Mouse (Mus musculus): ENCODE results near the gene Art3. TPM values are rescaled to one million over a fixed set of nuclear protein-coding genes. Genes with fewer than 3 reads are reported as not detected.
A peak's percentile ranks its signal among the peaks of the same experiment; 100 is the strongest.

Gene Art3
- polyA plus RNA-seq (2015; fragmentation: Nextera tagmentation; extraction: Ambion mirVana) = 2.3 and 4.1 TPM in 2 replicates

DNA sequence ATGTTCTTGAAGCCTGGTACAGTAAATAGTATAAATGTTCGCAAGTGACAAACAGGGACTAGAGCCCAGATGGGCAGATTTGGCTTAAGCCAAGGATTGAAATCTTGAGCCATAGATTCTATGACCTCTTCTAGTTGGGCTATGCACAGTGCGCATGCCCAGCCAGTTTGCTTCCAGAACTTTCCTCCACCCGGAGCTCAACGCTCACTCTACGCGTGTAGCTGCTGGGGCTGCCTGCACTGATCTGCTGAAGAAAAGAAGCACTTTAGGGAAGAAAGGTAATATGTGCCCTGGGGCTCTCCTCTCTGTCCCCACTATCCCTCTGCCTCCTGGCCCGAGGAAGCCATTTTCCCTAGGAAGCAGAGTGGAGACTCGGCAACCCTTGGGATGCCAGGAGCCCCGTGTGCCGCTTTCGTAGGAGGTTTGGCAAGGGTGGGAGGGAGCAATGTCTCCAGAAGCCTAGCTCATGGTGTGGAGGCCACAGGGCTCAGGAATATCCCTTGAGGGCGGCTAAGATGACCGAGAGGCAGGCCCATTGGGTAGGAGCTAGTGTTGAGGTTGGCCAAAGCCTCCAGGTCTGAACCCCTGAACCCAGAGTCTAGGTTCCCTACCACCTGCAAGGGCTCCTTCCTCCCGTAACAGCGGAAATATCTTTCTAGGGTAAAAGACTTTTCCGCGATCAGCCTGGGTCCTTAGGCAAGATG lies at the start of gene Art3:
Art3 (plus strand) TSS at position 193 of the 704 bp plus-strand sequence.
- no peaks in the 10 kb centered on the region for H3K4me1 ChIP-seq
- no peak within 1 kb of the TSS for H3K4me3 ChIP-seq
- no peak within 1 kb of the TSS for H3K27ac ChIP-seq
- H3K9me3 ChIP-seq (replicated peaks) = no peaks in the 10 kb centered on the region
- H3K9ac ChIP-seq = no peak within 1 kb of the TSS
- H3K4me2 ChIP-seq = no peak within 1 kb of the TSS
- H3K27me3 ChIP-seq = no peaks in the 10 kb centered on the region
- H3K36me3 ChIP-seq (ENCODE audit: poor library complexity, severe bottlenecking) = no peaks in the 10 kb centered on the region
- ATAC-seq = no peak
- 95% methylated on average over 17 of the region's 17 CpGs for WGBS

DNA sequence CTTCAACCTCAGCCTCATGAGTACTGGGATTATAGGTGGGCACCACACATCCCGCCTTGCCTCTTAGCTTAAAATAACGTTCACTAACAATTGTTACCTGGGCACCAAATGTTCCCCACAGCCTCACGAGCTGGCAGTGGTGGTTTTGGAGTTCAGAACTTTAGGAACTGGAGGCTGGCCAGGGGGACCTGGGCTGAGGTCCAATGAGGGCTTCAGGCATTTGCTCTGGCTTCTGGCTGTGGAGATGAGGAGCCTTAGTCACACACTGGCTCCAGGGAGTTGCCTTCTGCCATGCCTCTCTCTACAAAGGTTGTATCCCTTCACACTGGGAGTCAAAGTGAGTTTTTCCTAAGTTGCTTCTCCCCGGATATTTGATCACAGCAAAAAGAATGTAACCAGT lies 49.1 kb upstream of the Art3 start:
- H3K27ac ChIP-seq = no peak overlapping the region
- H3K4me1 ChIP-seq = peaks cover 11% of the 10 kb centered on the region; the same call in 1 of the 2 replicates
- H3K36me3 ChIP-seq (ENCODE audit: poor library complexity, severe bottlenecking) = peaks cover 32% of the 10 kb centered on the region
- 79% methylated on average over 4 of the region's 4 CpGs for WGBS
- ATAC-seq = no peak
- no peaks in the 10 kb centered on the region for H3K9me3 ChIP-seq (replicated peaks)
- no peak overlapping the region for H3K4me3 ChIP-seq
- H3K9ac ChIP-seq = no peak overlapping the region
- no peak overlapping the region for H3K4me2 ChIP-seq
- no peaks in the 10 kb centered on the region for H3K27me3 ChIP-seq

DNA sequence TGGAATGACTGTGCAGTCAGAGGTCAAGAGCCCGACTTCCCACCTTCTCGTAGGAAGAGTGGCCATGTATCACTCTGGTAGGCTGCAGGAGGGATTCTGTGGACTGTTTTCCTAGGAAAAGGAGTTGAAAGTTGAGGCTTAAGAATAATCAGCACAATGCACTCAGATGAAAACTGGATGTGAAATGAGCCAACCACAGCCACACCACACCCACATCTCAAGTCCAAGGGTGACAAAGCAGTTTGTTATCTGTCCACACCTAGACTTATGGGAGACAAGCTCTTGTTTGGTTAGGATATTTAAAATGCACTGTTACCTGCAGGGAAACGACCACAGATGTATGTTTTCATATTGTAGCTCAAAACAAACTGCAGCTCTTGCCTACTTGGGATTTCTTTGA lies 48.5 kb upstream of the Art3 start:
- Histone ChIP-seq H3K36me3 (ENCODE audit: poor library complexity, severe bottlenecking) (peaks cover 37% of the 10 kb centered on the region), H3K27ac (no peak overlapping the region), H3K9ac (no peak overlapping the region), H3K4me1 (peaks cover 9% of the 10 kb centered on the region; the same call in 1 of the 2 replicates), H3K4me2 (no peak overlapping the region), H3K9me3 (replicated peaks) (no peaks in the 10 kb centered on the region), H3K4me3 (no peak overlapping the region), H3K27me3 (no peaks in the 10 kb centered on the region)
- no peak for ATAC-seq
- WGBS = 80% methylated on average over 3 of the region's 3 CpGs

DNA sequence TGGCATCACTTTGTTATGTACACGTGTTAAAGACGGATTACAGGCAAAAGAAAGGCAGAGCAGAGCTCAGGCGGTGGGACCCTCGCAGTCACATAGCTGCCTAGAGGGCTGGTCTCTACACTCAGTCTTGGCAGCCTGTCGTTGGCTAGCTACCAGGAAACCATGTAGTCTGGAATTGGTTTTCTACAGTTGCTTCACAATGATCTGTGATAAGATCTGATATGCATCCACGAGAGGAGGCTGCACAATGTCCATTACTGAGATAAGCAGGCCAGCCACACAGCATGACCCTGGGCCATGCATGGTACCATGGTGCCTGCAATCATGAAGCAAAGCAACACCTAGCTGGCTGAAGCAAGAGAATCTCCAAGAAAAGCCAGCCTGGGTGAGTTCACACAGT lies 43.8 kb upstream of the Art3 start:
- ATAC-seq = no peak
- WGBS = 93% methylated on average over 6 of the region's 6 CpGs
- Histone ChIP-seq H3K9ac (no peak overlapping the region), H3K9me3 (replicated peaks) (no peaks in the 10 kb centered on the region), H3K4me2 (no peak overlapping the region), H3K27ac (no peak overlapping the region), H3K4me1 (no peaks in the 10 kb centered on the region), H3K4me3 (no peak overlapping the region), H3K27me3 (no peaks in the 10 kb centered on the region), H3K36me3 (ENCODE audit: poor library complexity, severe bottlenecking) (peaks cover 82% of the 10 kb centered on the region)

DNA sequence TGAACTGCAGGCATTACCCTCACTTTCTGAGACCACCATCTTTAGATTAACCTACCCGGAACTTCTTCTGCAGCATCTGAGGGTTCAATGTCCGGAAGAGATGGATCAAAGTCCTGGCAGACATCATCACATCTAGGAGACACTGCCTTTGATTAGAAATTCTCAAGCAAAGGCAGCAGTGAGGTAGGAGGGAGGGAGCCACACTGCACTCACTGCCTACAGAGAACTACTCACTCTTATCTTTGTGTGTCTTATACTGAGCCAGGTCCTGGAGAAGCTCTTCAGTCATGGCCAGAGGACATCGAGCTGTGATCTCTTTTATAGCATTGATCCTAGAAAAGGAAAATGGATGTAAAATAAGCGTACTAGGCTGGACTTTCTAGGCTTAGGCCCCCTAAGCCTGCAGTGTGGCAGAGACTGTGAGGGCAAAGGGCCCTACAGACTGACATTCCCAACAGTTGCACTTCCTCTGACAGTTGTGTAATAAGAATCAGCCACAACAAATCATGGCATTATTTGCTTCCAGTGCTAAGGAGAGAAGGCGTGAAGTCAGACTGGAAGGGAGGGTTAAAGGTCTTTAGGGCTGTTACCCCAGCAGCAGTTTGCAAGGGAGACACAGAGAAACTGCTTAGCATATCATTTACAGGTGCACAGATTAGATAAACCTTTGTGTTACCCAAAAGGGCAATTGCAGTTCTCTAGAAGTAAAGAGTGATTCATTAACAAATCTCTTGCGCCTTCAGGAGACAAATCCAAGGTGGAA lies 39.8 kb upstream of the Art3 start:
- ATAC-seq = no peak
- Histone ChIP-seq H3K4me1 (no peaks in the 10 kb centered on the region), H3K4me3 (no peak overlapping the region), H3K9me3 (replicated peaks) (no peaks in the 10 kb centered on the region), H3K27ac (no peak overlapping the region), H3K9ac (no peak overlapping the region), H3K36me3 (ENCODE audit: poor library complexity, severe bottlenecking) (peaks cover 98% of the 10 kb centered on the region), H3K4me2 (no peak overlapping the region), H3K27me3 (no peaks in the 10 kb centered on the region)
- WGBS = 96% methylated on average over 6 of the region's 6 CpGs

DNA sequence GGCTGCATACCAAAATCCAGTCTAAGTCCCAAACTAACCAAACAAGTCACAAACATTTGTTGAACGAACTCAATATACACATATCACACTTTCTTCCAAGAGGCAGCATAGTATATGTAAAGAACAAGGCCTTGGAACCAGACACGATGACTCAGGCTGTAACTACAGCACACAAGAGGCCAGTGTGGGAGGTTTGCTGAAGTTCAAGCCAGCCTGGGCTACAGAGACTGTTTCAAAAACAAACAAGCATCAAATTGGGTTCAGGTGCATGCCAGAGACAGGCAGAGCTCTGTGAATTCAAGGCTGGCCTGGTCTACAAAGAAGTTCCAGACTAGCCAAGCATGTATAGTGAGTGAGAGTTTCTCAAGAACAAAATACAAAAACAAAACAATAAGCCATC lies 37.1 kb upstream of the Art3 start:
- no peaks in the 10 kb centered on the region for H3K27me3 ChIP-seq
- no peak overlapping the region for H3K4me2 ChIP-seq
- H3K9me3 ChIP-seq (replicated peaks) = no peaks in the 10 kb centered on the region
- H3K36me3 ChIP-seq (ENCODE audit: poor library complexity, severe bottlenecking) = peaks cover 95% of the 10 kb centered on the region
- WGBS = 99% methylated on average over 2 of the region's 2 CpGs
- no peak overlapping the region for H3K27ac ChIP-seq
- H3K4me1 ChIP-seq = no peaks in the 10 kb centered on the region
- H3K9ac ChIP-seq = no peak overlapping the region
- H3K4me3 ChIP-seq = no peak overlapping the region
- ATAC-seq = no peak

DNA sequence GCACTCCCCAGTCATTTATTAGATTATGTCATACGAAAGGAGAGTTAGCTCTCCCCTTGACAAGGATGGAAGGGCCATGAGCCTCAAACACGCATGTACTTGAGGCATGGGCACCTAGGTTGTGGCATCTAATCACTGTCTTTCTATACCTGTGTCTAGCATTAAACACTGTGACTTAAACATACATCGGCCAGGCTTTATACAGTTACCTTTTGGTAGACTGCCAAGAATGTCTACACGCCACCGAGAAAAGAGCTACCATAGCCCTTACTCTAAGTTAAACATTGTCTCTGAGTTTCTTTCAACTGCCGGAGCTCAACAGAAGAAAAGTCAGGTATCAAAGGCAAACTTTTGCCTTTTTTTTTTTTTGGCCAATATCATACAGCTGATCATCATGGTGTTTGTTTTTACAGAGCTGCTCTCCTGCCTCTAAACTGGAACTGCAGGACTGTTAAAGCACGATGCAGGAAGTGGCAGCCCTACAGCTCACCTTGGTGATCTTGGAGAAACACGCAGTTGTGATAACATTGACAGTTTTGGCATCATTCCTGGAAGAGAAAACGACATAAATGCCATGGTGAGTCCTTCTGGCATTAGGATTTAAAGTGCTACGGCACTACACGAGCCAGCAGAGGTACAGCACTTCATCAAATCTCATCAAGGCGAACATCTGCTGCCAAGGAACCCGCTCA lies 29.3 kb upstream of the Art3 start:
- Histone ChIP-seq H3K4me2 (no peak overlapping the region), H3K4me1 (no peaks in the 10 kb centered on the region), H3K27ac (no peak overlapping the region), H3K4me3 (no peak overlapping the region), H3K36me3 (ENCODE audit: poor library complexity, severe bottlenecking) (peaks cover 80% of the 10 kb centered on the region), H3K9me3 (replicated peaks) (no peaks in the 10 kb centered on the region), H3K27me3 (no peaks in the 10 kb centered on the region), H3K9ac (no peak overlapping the region)
- WGBS = 92% methylated on average over 13 of the region's 13 CpGs
- no peak for ATAC-seq

DNA sequence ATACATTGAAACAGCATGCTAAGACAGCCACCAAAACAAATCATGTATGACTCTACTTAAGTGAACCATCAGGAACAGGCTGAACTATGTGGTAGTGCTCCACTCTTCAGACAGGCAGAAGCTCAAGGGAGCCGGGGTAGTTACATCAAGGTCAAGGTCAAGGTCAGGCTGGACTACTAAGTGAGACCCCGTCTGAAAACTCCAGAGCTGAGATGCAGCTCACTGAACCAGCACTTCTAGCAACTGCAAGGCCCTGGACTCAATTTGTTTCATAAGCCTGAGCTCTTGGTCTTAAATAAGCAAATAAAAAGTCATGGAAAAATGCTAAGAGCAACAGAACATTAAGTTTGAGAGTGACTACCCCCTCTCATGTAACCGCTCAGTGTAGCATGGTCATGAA lies 27.3 kb upstream of the Art3 start:
- 91% methylated on average over 3 of the region's 3 CpGs for WGBS

DNA sequence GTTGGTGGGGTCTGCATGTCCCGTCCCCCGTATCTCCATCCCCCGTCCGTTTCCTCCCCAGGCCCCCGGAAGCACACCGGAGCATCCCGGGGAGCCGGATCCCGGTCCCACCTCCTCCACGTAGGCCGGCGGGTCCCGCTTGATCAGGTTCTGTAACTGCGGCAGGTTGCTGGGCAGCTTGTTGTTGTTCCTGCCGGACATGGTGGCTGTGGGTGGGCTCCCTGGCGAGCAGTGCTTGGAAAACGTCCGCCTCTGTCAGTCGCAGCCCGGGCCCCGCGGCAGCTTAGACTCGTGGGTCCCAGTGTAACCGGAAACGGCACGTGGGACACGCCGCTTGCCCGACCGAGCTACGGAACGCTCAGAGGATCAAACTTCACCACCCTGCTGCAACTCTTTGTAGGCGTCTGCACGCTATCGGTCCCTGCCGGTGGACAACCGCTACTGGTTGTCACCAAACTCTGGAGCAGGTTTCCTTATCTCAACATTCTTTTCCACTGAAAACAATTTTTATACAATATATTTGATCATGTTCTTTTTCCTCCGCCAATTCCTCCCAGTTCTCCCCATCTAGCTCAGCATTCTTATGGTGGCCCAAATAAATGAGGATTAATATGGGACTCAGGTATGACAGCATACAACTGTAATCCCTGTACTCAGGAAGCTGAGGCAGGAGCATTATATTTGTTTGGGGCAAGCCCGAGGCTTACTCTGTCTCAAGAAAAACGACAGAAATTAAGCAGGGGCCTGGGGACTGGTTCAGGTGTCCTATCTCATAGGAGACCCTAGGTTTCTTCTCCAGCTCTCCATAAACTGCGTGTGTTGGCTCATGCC lies 21.7 kb upstream of the Art3 start, which contains the start of gene Sdad1:
Sdad1 (minus strand) TSS at position 799 of the 831 bp plus-strand sequence.
- peak within 1 kb of the TSS; percentile 78 for H3K4me3 ChIP-seq
- peaks cover 9% of the 10 kb centered on the region for H3K36me3 ChIP-seq (ENCODE audit: poor library complexity, severe bottlenecking)
- peak within 1 kb of the TSS; percentile 72 for H3K9ac ChIP-seq
- peak; percentile 97 for ATAC-seq
- H3K9me3 ChIP-seq (replicated peaks) = no peaks in the 10 kb centered on the region
- no peak within 1 kb of the TSS for H3K27ac ChIP-seq
- 3% methylated on average over 34 of the region's 41 CpGs for WGBS
- peaks cover 12% of the 10 kb centered on the region for H3K4me1 ChIP-seq
- peak within 1 kb of the TSS; percentile 78 for H3K4me2 ChIP-seq
- no peaks in the 10 kb centered on the region for H3K27me3 ChIP-seq

More for the DNA sequence above, 27.3 kb upstream of the Art3 start:
- peaks cover 64% of the 10 kb centered on the region for H3K36me3 ChIP-seq (ENCODE audit: poor library complexity, severe bottlenecking)
- no peak overlapping the region for H3K27ac ChIP-seq
- H3K4me3 ChIP-seq = no peak overlapping the region
- peaks cover 11% of the 10 kb centered on the region for H3K4me1 ChIP-seq
- no peak for ATAC-seq
- no peak overlapping the region for H3K4me2 ChIP-seq
- no peaks in the 10 kb centered on the region for H3K9me3 ChIP-seq (replicated peaks)
- H3K27me3 ChIP-seq = no peaks in the 10 kb centered on the region
- no peak overlapping the region for H3K9ac ChIP-seq

DNA sequence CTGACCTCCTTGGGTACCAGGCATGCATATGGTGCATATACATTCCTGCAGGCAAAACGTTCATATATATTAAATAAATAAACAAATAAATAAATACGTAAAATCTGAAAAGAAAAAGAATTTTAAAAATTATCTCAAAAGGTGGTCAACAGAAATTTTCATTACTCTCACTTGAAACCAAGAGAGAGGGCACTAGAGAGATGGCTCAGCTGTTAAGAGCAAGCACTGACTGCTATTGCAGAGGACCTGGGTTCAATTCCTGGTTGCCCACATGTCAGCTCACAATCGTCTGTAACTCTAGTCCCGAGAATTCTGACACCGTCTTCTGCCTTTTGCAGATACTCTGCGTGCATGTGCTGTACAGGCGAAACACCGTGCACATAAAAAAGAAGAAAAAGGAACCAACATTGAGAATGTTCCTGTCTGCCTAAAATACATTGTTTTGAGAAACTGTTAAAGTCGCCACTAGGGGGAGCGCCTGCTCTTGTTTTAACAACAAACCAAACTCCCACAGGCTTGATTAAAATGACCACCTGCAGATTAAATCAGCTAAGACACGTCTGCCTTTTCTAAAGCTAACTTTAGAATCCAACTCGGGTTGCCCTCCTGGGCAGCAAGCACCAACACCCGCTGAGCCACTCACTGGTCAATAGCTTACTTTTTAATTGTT lies 19.4 kb upstream of the Art3 start:
- Histone ChIP-seq H3K9ac (no peak overlapping the region), H3K9me3 (replicated peaks) (no peaks in the 10 kb centered on the region), H3K27ac (no peak overlapping the region), H3K27me3 (no peaks in the 10 kb centered on the region), H3K36me3 (ENCODE audit: poor library complexity, severe bottlenecking) (no peaks in the 10 kb centered on the region), H3K4me1 (peaks cover 12% of the 10 kb centered on the region), H3K4me2 (no peak overlapping the region), H3K4me3 (no peak overlapping the region)
- ATAC-seq = 0 out of 2 replicates have a peak, but pooled peaks have one; percentile 7
- WGBS = 14% methylated on average over 13 of the region's 13 CpGs

DNA sequence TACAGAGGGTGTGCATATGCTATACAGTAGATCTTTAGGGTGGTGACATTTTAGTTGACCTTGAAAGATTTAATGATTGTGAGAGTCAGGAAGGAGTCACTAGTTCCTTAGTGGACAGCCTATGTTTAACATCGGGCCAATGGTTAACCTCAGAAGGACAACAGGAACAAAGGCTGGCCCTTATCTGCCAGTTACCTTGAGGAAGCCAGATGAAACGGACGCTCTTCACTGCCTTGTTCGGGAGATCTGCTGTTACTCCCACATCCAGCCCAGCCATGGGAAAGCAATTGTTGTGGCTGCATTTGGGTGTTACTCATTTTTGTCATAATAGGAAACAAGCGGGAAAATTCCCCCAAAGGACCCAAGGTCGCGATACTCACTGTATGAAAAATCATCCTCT lies 17.9 kb upstream of the Art3 start:
- Histone ChIP-seq H3K27ac (no peak overlapping the region), H3K9ac (no peak overlapping the region), H3K9me3 (replicated peaks) (no peaks in the 10 kb centered on the region), H3K27me3 (no peaks in the 10 kb centered on the region), H3K4me3 (no peak overlapping the region), H3K36me3 (ENCODE audit: poor library complexity, severe bottlenecking) (no peaks in the 10 kb centered on the region), H3K4me2 (no peak overlapping the region), H3K4me1 (peaks cover 5% of the 10 kb centered on the region)
- WGBS = 79% methylated on average over 7 of the region's 7 CpGs
- no peak for ATAC-seq

All from forebrain, embryonic 13.5 days (tissue).